Mouse (Mus musculus): ENCODE measurements around the gene Serpinb6a. TPM values are rescaled to one million over a fixed set of nuclear protein-coding genes. Genes with fewer than 3 reads are reported as not detected.
A peak's percentile ranks its signal among the peaks of the same experiment; 100 is the strongest.

Gene Serpinb6a
- polyA plus RNA-seq, 1 experiment = not detected

DNA sequence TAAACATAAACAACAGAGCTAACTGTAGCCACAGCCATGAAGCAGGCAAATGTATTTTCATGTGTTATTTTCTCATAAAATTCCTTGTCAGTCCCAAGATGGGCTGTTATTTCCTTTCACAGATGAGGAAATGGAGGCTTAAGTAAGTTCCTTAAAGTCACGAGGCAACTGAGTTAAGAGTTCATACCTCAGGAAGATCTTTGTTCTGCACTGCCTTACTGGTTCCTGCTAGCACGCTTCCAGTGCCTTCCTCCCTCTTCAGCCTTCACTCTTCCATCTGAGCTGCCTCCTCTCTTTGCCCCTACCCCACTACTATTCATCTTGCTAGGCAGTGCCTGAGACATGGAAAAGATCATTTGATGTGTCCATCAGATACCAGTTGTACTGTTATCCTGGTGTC is 4.6 kb upstream of the Serpinb6a start:
- no peak for TF ChIP-seq POLR2A (IDR thresholded peaks at IDR 0.05; ENCODE audit: insufficient read depth, low read depth, low read length)
- no peak for TF ChIP-seq CTCF (IDR thresholded peaks at IDR 0.05; ENCODE audit: insufficient read depth, low read depth, low read length)
- H3K4me3 ChIP-seq (ENCODE audit: insufficient read depth, low read depth, low read length) = no peak overlapping the region
- no peaks in the 10 kb centered on the region for H3K4me1 ChIP-seq (ENCODE audit: control insufficient read depth, insufficient read depth, low read length)
- WGBS = 72% methylated on average over 2 of the region's 2 CpGs
- no peak overlapping the region for H3K27ac ChIP-seq (ENCODE audit: insufficient read depth, low read depth, low read length)

DNA sequence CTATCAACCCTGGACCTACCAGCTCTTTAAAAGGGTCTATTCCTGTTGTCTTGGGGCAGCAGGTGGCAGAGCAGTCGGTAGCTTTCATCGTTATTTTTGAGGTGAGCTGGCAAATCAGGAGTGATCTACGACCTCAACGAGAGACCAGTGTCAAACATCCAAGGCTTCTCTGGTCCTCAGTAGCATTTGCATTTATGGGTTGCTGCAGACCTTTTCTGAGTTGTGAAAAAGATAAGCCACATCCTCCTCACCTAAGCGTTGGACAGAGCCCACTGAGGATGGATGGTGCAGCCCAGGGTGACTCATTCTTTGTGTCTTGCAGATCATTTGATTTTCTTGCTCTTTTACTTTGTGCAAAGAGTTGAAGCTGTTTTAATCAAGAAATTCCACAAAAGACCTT is 464 bp upstream of the Serpinb6a start:
- no peaks in the 10 kb centered on the region for H3K4me1 ChIP-seq (ENCODE audit: control insufficient read depth, insufficient read depth, low read length)
- H3K4me3 ChIP-seq (ENCODE audit: insufficient read depth, low read depth, low read length) = peak overlapping the region; percentile 71
- WGBS = 2% methylated on average over 5 of the region's 5 CpGs
- TF ChIP-seq CTCF (IDR thresholded peaks at IDR 0.05; ENCODE audit: insufficient read depth, low read depth, low read length) (no peak), POLR2A (IDR thresholded peaks at IDR 0.05; ENCODE audit: insufficient read depth, low read depth, low read length) (no peak)
- 0 out of 2 replicates have a peak overlapping the region, but pooled peaks have one; percentile 6 for H3K27ac ChIP-seq (ENCODE audit: insufficient read depth, low read depth, low read length)

DNA sequence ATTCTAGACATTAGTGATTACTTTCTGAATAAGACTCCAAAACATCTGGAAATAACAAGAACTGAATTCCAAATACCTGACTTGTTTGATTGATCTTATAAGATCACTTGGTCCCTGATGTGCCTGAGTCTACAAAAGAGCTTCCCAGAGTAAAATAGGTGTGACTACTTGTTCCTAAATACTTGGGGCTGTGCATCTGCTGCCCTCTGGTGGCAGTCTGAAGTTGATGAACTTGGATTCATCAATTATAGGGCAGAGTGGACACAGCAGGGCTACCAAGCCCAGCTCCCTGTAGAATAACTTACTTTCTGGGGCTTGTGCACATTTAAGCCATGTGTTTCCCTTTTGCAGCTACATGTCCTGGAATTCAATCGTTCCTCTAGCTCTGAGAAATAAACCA is 7.4 kb downstream of the Serpinb6a start:
- no peak overlapping the region for H3K27ac ChIP-seq (ENCODE audit: insufficient read depth, low read depth, low read length)
- WGBS = 21% methylated on average over 1 of the region's 1 CpGs
- no peak for TF ChIP-seq POLR2A (IDR thresholded peaks at IDR 0.05; ENCODE audit: insufficient read depth, low read depth, low read length)
- TF ChIP-seq CTCF (IDR thresholded peaks at IDR 0.05; ENCODE audit: insufficient read depth, low read depth, low read length) = no peak
- no peaks in the 10 kb centered on the region for H3K4me1 ChIP-seq (ENCODE audit: control insufficient read depth, insufficient read depth, low read length)
- H3K4me3 ChIP-seq (ENCODE audit: insufficient read depth, low read depth, low read length) = no peak overlapping the region

DNA sequence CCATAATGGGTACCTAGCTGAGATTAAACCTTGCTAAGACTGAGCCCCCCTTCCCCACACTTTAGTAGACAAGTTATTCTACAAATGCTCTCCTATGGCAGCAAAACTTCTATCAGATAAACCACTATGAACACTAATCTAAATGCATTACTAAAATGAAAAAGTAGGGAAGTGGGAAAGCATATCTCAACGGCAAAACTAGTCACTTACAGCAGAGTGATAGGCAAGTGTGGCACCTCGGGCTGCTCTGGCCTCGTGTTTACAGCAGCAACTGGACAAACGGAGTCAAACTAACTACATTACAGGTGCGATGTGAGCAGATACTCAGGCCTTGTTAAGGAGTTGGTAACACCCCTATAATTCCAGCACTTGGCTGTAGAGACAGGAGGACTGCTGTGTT is 13.0 kb downstream of the Serpinb6a start:
- WGBS = 83% methylated on average over 5 of the region's 5 CpGs
- Histone ChIP-seq H3K27ac (ENCODE audit: insufficient read depth, low read depth, low read length) (no peak overlapping the region), H3K4me1 (ENCODE audit: control insufficient read depth, insufficient read depth, low read length) (no peaks in the 10 kb centered on the region), H3K4me3 (ENCODE audit: insufficient read depth, low read depth, low read length) (no peak overlapping the region)
- TF ChIP-seq CTCF (IDR thresholded peaks at IDR 0.05; ENCODE audit: insufficient read depth, low read depth, low read length) = no peak
- no peak for TF ChIP-seq POLR2A (IDR thresholded peaks at IDR 0.05; ENCODE audit: insufficient read depth, low read depth, low read length)

DNA sequence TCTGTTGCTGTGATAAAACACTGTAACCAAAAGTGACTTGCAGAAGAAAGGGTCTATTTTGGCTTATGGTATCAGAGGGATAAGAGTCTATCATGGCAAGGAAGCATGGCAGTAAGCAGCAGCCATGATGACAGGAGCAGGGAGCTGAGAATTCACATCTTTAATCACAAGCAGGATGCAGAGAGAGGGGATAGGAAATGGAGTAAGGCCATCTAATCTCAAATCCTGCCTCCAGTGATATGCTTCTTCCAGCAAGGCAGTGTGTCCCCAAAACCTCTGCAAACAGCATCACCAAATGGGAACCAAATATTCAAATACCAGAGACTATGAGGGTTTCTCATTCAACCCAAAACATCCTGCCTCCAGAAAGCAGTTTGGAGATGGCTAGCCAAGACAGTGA is 36.0 kb downstream of the Serpinb6a start:
- TF ChIP-seq CTCF (IDR thresholded peaks at IDR 0.05; ENCODE audit: insufficient read depth, low read depth, low read length) (no peak), POLR2A (IDR thresholded peaks at IDR 0.05; ENCODE audit: insufficient read depth, low read depth, low read length) (no peak)

DNA sequence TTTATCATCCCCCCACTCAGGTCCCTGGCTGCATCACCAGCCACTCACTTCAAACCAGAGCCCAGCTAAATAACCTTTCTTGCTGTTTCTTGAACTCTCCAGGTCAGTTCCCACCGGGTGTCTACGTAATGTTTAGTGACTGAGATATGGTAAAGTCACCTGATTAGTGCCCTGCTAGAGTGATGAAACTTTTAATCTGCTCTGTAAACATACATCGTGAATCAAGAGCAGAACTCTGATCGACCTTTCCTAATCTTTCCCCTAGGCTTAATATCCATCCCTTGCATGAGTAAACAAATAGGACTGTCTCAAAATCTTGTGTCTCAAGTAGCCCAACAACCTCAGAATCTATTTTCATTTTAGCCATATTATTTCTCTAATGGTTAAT is 36.6 kb downstream of the Serpinb6a start:
- Histone ChIP-seq H3K4me1 (ENCODE audit: control insufficient read depth, insufficient read depth, low read length) (0 out of 2 replicates have a peak, but pooled peaks cover 2% of the 10 kb centered on the region), H3K4me3 (ENCODE audit: insufficient read depth, low read depth, low read length) (no peak overlapping the region), H3K27ac (ENCODE audit: insufficient read depth, low read depth, low read length) (no peak overlapping the region)
- 81% methylated on average over 4 of the region's 4 CpGs for WGBS
- no peak for TF ChIP-seq POLR2A (IDR thresholded peaks at IDR 0.05; ENCODE audit: insufficient read depth, low read depth, low read length)
- TF ChIP-seq CTCF (IDR thresholded peaks at IDR 0.05; ENCODE audit: insufficient read depth, low read depth, low read length) = no peak

More for the DNA sequence above, 36.0 kb downstream of the Serpinb6a start:
- Histone ChIP-seq H3K4me1 (ENCODE audit: control insufficient read depth, insufficient read depth, low read length) (0 out of 2 replicates have a peak, but pooled peaks cover 2% of the 10 kb centered on the region), H3K4me3 (ENCODE audit: insufficient read depth, low read depth, low read length) (no peak overlapping the region), H3K27ac (ENCODE audit: insufficient read depth, low read depth, low read length) (no peak overlapping the region)

DNA sequence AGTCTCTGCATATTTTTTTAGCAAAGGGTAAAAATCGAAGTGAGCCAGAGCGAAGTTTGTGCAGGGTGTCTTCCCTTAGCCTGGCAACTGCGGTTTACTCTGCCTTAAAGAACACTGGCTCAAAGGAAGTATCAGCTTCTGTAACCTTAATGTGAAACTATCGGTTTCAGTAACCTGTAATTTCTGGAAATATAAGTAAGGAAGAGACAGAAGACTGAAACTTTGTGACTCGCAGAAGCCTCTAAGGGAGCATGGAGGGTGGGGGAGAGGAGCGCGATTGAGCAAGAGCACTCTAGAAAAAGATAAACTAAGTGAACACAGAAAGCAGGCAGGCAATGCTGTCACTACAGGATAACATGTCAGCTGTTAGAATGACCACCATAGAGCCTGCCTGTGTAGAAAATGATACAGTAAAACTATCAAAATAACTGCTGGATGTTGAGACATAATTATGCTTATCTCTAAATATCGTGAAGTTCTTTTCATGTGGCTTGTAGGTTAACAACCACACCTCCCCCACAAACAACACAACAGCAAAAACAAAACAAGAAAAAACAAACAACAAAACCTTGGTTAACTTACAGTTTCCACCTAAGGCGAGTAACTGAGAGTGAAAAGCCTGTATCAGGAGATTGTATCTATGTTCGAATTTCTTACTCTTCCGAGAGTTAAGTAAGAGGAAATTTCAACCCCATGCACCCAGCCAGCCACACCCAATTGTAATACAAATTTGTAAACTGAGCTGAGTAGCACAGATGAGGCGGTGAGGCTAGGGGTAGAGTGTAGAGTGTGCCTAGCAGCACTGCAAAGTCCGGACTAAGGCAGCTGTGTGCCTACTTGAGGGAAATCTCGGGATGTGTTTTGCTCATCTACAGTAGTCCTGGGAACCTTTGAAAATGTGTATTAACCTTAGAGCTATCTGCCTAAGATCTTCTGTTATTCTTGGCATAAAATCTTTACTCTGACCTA is 37.3 kb downstream of the Serpinb6a start:
- no peak overlapping the region for H3K27ac ChIP-seq (ENCODE audit: insufficient read depth, low read depth, low read length)
- peak overlapping the region; percentile 48 for H3K4me3 ChIP-seq (ENCODE audit: insufficient read depth, low read depth, low read length)
- WGBS = 18% methylated on average over 14 of the region's 14 CpGs

DNA sequence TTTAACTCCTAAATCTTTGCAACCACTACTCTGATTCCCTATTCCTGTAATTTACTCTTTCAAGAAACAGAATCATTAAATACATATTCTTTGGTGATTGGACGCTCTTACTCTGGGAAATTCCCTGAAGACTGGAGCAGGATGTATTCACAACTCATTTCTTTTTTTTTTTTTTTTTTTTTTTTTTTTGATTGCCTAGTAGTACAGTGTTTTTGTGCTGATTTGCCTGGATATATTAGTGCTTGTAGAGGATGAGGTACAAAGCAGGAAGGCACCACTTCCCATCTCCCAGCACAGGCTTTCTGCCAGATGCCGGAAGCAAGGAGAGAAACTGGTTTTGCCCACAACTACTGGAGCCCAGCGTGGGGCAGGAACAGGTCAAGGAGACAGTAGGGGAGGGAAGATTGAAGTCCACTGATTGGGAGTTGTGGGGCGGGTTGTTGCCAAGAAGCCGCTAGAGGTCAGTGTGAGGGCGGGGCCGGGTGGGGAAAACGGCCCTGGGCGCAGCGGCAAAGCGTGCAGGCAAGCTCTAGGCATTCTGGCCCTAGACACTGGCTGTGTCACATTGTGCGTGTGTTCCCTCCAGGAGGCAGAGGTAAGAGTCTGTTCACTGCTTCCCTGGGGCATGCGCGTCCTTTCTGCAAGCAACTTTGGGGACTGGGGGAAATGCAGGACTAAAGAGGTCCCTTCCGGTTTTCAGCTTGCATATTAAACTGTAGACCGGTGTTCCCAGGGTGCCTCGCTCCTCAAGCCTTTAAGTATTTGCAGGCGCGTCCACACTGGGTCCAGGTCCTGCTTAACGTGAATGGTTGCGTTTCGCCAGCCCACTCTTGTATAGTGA is 38.2 kb downstream of the Serpinb6a start, which contains the start of gene Nqo2:
TSS of gene Nqo2 (plus strand) at position 482 of the 841 bp plus-strand sequence.
- H3K27ac ChIP-seq (ENCODE audit: insufficient read depth, low read depth, low read length) = no peak within 1 kb of the TSS
- H3K4me3 ChIP-seq (ENCODE audit: insufficient read depth, low read depth, low read length) = peak within 1 kb of the TSS; percentile 48
- TF ChIP-seq CTCF (IDR thresholded peaks at IDR 0.05; ENCODE audit: insufficient read depth, low read depth, low read length) (peak; percentile 7; the same call in 1 of the 2 replicates), POLR2A (IDR thresholded peaks at IDR 0.05; ENCODE audit: insufficient read depth, low read depth, low read length) (0 out of 2 replicates have a peak, but pooled peaks have one; percentile 25)
- 2% methylated on average over 22 of the region's 22 CpGs for WGBS
- 0 out of 2 replicates have a peak, but pooled peaks cover 2% of the 10 kb centered on the region for H3K4me1 ChIP-seq (ENCODE audit: control insufficient read depth, insufficient read depth, low read length)

More for the DNA sequence above, 37.3 kb downstream of the Serpinb6a start:
- H3K4me1 ChIP-seq (ENCODE audit: control insufficient read depth, insufficient read depth, low read length) = 0 out of 2 replicates have a peak, but pooled peaks cover 2% of the 10 kb centered on the region
- no peak for TF ChIP-seq CTCF (IDR thresholded peaks at IDR 0.05; ENCODE audit: insufficient read depth, low read depth, low read length)
- TF ChIP-seq POLR2A (IDR thresholded peaks at IDR 0.05; ENCODE audit: insufficient read depth, low read depth, low read length) = no peak

Data from olfactory bulb, adult 2 months (tissue).